Mouse (Mus musculus) heart, adult 2 months (tissue): ENCODE measurements around the gene Ciita.

ENCODE experiments used
- CTCF ChIP-seq: fragments of 200-600 bp; IDR thresholded peaks from 2 replicates; pipeline ENCODE4 v1.8.1; 2022; ENCODE audit warnings: antibody characterized with exemption, mild to moderate bottlenecking, moderate library complexity
- POLR2A ChIP-seq: fragments of 200-500 bp; IDR thresholded peaks from 2 replicates; pipeline ENCODE4 v1.6.1; 2011; ENCODE audit warnings: mild to moderate bottlenecking, low read depth, low read length, control low read depth; ENCODE audit not compliant: insufficient read depth

DNA sequence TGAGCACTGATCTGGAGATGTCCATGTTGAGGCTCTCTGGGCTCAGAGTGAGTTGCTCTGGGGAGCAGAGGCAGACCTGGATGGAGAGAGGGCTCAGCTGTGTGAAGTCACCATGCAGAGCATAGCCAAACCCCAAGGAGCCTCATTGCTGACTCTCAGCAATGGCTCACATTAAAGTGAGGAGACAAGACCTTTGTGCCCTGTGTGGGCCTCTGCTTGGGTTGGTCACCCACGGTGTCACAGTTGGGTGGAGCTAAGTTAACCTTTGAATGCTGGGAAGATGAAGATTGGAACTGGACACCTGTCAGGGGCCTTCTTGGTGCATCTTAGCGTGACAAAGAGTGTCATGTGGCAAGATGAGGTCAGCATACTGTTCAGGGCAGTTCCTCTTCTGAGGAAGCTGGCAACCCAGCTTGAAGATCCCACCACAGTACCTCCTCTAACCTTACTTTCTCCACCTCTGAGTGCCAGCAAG is 16.0 kb downstream of the Ciita start:
- TF ChIP-seq CTCF (no peak), POLR2A (no peak)
